Mouse (Mus musculus) T-cell, adult 2 months (primary cell): ENCODE results near the gene Cmtm8.

Experiments used
- DNase-seq: peaks from one replicate; pipeline ENCODE4 v3.0.0; 2022; ENCODE audit warnings: low spot score

The Cmtm8 gene

DNA sequence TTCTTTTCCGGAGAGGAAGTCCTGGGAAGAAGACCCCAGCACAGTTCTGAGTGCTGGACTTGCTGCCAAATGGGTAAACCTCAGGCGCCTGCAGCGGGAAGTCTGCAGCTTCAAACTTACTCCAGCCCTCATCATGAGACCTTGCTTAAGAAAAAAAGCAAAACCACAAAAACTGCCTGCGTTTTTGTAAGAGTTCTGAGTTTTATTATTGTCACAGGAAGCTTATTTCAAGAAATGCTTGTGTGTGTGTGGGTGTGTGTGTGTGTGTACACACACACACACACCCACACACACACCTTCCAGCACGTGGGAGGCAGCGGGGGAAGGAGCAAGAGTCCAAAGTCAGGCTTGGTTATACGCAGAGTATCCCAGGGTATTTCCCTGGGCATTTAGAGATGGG, 85.7 kb downstream of the Cmtm8 start:
- no peak for DNase-seq

DNA sequence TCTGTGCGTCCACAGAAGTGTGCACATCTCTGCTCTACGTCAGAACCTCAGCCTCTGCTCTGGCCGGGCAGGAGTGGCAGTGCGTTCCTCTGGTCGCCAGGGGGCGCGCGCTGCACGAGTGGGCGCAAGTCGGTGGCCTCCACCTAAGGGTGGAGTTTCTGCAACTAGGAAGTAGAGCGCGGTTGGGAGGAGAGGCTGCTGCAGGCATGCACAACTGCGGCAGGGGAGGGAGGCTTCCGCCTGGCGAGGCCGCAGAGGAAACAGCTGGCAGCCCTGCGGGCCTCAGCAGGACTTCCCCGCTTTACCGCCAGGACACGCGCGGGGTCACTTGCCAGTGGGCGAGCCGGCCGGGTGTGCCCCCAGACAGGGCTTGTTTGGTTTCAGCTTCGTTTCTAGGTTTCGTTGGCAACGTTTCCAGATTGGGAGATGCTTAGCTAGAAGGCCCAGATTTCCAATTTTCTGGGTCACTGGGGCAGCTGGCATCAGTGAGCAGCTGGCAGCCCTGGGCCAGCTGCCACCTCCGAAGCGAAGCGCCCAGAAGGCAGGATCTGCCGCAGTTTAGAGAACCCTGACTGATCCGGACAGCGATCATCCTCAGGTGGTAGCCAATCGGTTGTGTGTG, 91.0 kb downstream of the Cmtm8 start:
- peak; percentile 95 for DNase-seq

DNA sequence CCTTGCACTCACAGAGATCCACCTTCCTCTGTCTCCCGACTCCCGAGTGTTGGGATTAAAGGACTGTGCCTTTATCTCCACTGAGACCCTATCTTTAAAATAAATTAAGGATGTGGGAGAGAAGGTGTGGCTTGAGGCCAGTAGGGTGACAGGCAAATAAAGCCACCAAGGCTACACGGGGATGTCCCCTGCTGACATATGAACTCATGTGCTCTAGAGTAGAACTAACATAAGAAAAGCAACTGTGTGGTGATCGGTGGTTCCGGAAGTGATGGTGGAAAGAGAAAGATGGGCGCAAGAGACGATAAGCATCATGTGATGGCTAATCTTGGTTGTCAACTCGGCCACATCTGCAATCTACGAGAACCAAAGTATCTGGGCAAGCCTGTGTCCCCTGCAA, 91.6 kb downstream of the Cmtm8 start:
- no peak for DNase-seq

DNA sequence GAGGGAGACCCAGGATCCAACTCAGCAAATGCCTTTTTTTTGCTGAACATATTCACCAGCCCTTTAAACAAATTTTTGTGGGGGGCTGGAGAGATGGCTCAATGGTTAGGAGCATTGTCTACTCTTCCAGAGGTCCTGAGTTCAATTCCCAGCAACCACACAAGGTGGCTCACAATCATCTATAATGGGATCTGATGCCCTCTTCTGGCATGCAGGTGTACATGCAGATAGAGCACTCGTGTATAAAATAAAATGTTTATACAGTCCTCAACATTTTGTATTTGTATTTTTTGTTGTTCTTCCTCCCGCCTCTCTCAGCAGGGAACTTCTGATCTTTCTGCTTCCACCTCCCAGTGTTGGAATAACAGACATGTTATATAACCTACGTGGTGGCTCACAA, 92.4 kb downstream of the Cmtm8 start:
- DNase-seq: no peak

DNA sequence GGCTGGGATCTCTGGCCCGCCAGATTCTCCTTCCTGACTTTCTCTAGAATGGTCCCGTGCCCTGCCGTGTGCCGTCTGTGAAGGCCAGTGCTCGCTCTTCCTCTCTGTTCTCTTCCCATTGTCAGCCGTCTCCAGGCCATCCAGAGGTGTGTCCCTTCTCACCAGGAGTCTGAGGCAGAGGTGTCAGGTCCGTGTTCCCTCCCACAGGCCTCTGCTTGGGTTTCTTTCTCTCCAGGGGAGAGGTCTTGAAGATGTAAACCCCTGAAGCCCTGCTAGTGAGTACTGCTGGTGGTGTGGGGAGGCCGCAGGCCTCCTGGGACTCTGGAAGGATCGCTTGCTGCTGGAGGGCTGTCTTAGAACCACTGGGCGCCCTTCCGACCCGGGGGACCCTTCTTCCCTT, 96.5 kb downstream of the Cmtm8 start:
- no peak for DNase-seq

DNA sequence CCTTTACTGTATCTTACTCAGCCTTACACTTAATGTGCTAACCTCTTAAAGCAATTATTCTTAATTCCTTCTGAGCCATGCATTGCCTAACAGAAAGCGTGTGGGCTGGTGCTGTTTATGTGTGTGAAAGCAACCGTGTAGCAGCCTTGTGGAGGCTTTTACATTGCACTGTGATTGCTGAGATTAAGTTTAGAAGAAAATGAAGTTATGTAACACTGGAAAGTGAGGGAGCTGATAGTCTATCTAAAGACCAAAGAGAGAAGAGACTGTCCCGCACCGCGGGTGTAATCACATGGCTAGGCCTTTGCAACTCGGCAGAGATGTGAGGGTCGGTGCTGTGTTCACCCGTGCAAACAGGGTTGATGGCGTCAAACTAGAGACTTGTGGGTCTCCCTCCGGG, 96.9 kb downstream of the Cmtm8 start:
- no peak for DNase-seq

DNA sequence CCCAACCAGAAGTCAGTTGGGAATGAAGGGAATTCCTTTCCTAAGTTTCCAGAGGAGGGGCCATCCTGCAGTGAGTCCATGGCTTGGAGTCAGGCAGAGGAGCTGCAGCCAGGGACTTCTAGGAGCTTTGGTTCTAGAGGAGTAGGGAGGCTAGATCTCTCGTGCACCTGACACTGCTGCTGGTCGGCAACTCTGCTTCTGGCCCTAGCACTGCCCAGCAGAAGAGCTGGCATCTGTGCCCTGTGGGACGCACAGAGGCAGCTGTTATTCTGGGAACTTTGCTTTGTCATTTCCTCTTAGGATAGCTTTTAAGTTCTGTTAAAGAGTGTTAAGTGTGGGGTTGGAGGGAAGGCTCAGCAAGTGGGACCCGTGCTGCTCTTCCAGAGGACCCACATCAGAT, 98.3 kb downstream of the Cmtm8 start:
- no peak for DNase-seq

DNA sequence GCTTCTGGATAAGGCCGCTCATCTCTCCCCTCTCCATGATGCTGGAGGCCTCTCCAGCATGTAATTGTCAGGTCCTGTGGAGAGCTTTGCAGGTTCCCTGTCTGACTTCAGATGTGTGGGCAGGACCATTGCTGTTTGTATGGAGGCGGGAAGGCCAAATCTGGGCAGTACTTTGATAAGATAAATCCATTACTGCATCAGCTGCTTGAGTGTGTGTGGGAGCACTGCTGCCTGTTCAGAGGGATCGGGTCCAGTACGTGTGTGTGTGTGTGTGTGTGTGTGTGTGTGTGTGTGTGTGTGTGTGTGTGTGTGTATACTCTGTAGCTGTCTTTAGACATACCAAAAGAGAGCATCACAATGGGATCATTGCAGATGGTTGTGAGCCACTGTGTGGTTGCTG, 98.8 kb downstream of the Cmtm8 start:
- DNase-seq: no peak

DNA sequence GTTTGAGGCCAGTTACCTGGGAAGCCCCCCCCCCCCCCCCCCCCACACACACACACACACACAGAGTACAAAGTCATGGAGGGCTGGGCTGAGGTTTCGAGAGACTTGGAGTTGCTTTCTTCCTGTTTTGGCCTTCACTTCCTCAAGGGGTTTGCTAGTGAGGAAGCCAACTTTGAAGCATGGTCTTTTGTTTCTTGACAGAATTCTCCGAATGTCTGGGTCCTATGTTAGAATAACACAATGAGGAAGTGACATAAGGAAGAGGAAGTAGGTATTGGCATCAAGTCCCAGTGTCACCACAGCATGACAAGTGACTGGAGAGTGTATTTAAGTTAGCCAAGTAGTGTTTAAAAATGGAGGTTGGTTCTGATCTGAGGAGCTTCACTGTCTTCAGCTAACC, 101.2 kb downstream of the Cmtm8 start:
- peak; percentile 70 for DNase-seq

DNA sequence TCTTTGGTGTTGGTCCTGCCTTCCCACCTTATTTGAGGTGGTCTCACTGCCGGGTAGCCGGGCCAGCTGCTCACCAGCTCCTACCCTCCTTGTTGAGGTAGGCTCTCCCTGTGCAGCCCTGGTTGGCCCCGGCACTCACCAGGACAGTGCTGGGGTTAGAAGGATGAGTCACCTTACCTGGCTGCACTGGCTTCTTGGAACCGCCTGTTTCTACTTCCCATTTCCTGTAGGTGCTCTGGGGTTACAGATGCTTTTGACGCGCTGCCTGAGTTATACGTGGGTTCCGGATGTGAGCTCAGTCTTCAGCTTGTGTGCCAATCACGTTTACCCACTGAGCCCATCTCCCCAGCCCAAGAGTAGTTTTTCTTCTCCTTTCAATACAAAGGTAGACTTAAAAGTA, 103.6 kb downstream of the Cmtm8 start:
- DNase-seq: peak; percentile 74
